Mouse (Mus musculus) v-Abl transformed pro-B cells (cell line): ENCODE measurements around the gene Ppp1r18.

Experiments used
- in situ Hi-C, 2 experiments: fragments of 400-800 bp; cut with MboI; formaldehyde crosslinking; loops; one replicate each; pipeline ENCODE4 v1.15.1; 2025; ENCODE audit not compliant: unreplicated experiment in 2 of 2

Ppp1r18 gene

DNA sequence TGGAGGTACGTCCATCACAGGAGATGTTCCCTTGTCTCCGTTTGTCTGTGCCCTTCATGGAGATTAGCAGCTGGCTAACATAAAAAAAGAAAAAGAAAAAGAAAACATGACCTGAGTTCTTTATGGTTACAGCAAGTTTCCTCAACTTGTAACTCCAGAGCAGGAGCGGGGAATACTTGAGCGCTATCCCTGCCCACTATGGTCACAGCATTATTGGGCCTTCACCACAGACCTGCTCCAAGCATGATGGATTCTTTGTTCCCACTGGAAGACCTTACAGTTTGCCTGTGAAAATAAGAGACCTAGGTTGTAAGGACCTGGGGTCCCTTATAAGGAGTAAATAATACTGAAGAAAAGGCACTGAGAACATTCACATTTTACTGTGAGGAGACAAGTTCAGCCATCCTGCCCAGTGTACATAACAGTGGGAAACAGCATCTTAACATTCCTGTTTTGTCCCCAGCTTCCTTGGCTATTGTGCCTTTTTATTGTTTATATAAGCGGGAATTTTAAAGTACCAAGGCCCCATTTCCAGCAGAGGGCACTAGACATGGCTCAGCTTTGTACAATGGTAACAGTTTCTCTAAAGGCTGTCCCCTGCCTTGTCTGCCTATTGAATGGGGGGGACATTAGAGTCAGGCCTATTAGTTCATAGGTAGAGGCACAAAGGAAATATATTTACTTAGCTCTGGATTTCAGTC is 55.6 kb downstream of the Ppp1r18 start:
- in situ Hi-C loops, result loop anchor here in 1 of 2 experiments (25.0 kb wide), 1 partner anchor 409 kb away; the partner anchor contains the start of genes Cchcr1, Pou5f1 and Tcf19

DNA sequence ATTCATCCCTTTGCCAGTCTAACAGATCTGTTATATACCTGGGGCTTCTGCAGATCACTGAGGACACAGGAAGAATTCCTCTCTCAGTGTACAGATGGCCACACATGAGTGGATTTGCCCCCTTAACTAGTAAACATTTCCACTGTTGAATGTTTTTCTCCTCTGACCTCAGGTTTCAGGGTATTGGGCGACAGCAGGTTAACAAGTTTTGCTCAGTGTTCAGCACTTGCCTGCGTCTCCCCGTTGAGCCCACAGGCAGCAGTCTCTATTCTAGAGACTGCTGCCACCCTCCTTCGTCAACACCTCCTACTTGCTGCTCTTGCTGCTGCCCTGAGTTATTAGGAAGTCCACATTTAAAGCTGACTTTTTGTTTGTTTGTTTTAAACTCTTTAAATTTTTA is 56.3 kb downstream of the Ppp1r18 start:
- in situ Hi-C loops, result loop anchor here in 1 of 2 experiments (25.0 kb wide), 1 partner anchor 409 kb away; the partner anchor contains the start of genes Cchcr1, Pou5f1 and Tcf19

DNA sequence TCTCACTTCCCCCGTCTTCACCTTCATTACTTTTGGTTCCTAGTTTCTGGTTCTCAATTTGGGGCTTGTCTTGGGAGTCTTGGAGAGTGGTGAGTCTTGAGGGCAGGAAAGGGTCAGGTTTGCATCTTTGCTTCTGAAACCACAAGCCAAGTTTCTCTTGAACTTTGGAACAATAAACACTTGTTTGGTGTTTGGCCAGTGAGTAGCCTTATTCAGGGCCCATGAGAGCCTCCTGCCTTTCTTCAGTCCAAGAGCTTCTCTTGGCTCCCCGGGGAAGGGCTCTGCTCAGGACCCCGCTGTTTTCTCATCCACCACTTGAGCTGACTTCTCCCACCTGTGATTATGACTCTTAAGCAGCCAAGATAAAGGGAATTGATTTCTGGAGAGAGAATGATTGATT is 57.2 kb downstream of the Ppp1r18 start:
- in situ Hi-C loops, result loop anchor here in 1 of 2 experiments (25.0 kb wide), 1 partner anchor 410 kb away; the partner anchor contains the start of genes Cchcr1, Pou5f1 and Tcf19

DNA sequence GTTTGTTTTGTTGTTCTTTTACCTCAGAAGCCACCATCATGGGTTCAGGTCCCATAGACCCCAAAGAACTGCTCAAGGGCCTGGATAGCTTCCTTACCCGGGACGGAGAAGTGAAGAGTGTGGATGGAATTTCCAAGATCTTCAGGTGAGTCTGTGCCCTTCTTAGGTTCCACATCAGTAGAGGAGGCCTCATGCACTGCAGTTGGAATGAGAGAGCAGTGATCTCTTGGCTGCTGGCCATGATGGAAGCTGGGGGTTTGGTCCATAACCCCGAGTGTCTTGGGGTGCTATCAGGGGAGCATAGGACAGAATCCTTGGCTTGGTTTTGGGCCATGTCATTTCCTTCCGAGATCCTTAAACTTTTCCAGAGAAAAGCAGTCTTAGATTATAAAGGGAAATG is 57.9 kb downstream of the Ppp1r18 start:
- in situ Hi-C loops, result loop anchor here in 1 of 2 experiments (25.0 kb wide), 1 partner anchor 411 kb away; the partner anchor contains the start of genes Cchcr1, Pou5f1 and Tcf19
